Mouse (Mus musculus): ENCODE results near the gene Galnt4. TPM values are rescaled to one million over a fixed set of nuclear protein-coding genes. Genes with fewer than 3 reads are reported as not detected.

Galnt4 gene
- polyA plus RNA-seq, 1 experiment from 2014 or later, result 14.7 TPM

DNA sequence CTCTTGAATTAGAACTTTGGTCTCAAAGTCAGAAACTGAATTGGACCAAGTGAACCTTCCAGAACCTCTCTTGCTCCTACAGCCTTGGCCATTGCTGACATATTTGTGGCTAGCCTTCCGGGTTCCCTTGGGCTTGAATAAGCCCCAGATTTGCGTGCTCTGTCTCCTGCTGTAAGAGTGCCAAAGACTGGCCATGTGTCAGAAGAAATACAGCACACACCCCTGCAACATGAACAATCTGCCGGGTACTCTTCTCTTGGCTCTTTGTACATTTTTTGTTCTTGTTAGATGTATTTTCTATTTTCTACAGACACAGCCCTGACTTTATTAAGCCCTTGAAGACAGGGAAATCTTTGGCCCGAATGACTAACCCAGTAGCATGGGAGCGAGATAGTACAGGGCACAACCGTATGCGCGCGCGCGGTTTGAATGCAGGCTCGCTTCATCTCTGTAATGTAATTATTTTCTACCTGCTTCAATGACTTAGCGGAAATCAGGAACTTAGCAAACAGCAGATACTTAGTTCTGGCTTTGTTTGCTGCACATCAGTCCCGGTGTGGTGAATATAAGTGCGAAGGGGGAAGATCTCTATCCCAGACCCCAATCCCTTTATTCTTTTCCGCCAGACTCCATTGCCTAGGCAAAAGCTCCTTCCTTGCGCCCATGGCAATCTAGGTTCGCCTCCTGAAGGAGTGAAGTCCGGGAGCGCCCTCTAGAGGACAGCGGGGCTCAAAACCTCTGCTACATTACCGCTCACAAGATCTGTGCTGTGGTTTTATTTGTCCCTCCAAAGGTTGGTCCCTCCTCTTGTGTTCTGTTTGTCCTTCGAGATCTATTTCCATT, 23.3 kb upstream of the Galnt4 start:
- Histone ChIP-seq H3K4me1 (ENCODE audit: control insufficient read depth, insufficient read depth, low read length) (no peaks in the 10 kb centered on the region), H3K4me2 (ENCODE audit: low read depth, low read length) (peak overlapping the region; percentile 32), H3K9ac (ENCODE audit: low read depth, low read length) (no peak overlapping the region), H3K27ac (replicated peaks; ENCODE audit: low read depth, low read length) (no peak overlapping the region), H3K9me3 (ENCODE audit: control insufficient read depth, low read length) (no peaks in the 10 kb centered on the region), H3K4me3 (ENCODE audit: low read depth, low read length) (no peak overlapping the region), H3K27me3 (replicated peaks; ENCODE audit: control insufficient read depth, insufficient read depth, low read length) (no peaks in the 10 kb centered on the region; the same call in 1 of the 2 replicates), H3K36me3 (ENCODE audit: control insufficient read depth, insufficient read depth, low read length) (no peaks in the 10 kb centered on the region)
- ATAC-seq (ENCODE audit: low read depth) (peak; percentile 63; the same call in 1 of the 2 replicates), DNase-seq (ENCODE audit: low spot score) (peak; percentile 93)
- 47% methylated on average over 23 of the region's 23 CpGs for WGBS

DNA sequence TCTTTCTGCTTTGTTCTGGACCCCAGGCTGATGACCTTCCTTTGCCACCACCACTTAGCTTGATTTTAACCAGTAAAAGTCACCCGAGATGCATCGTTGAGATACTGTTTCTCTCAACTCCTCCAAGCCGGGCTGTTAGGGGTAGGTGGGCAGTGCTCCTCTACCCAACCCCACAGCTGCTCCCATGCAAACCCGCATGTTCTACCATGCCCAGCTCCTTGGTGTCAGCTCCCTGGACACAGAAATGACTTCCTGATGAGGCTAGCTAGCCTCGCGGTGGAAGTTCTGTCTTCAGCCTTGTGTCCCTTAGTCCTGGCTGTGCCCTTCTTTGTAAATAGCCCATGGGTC, 22.7 kb upstream of the Galnt4 start:
- no peak overlapping the region for H3K9ac ChIP-seq (ENCODE audit: low read depth, low read length)
- no peak overlapping the region for H3K27ac ChIP-seq (replicated peaks; ENCODE audit: low read depth, low read length)
- 58% methylated on average over 6 of the region's 6 CpGs for WGBS
- peak overlapping the region; percentile 15; the same call in 1 of the 2 replicates for H3K4me2 ChIP-seq (ENCODE audit: low read depth, low read length)
- H3K9me3 ChIP-seq (ENCODE audit: control insufficient read depth, low read length), result no peaks in the 10 kb centered on the region
- H3K27me3 ChIP-seq (replicated peaks; ENCODE audit: control insufficient read depth, insufficient read depth, low read length), result no peaks in the 10 kb centered on the region; the same call in 1 of the 2 replicates
- ATAC-seq (ENCODE audit: low read depth) (no peak), DNase-seq (ENCODE audit: low spot score) (no peak)
- no peaks in the 10 kb centered on the region for H3K36me3 ChIP-seq (ENCODE audit: control insufficient read depth, insufficient read depth, low read length)
- H3K4me1 ChIP-seq (ENCODE audit: control insufficient read depth, insufficient read depth, low read length), result no peaks in the 10 kb centered on the region
- no peak overlapping the region for H3K4me3 ChIP-seq (ENCODE audit: low read depth, low read length)

DNA sequence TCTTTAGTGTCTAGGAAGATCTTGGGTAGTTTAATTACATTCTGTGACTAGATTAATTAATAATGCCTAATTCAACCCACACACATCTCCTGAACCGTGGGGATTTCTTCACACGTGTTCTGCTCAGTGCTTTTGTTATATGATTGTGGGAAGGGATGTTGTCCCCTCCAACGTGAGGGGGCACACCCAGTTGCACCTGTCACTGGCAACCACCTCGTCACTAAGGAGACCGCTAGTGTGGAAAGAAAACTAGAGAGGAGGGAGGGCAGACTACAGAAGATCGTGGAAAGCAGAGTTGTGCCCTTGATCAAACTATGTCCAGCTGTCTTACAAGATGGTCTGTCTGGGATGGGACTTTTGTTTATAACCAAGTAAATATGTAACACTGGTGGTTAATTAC, 21.9 kb upstream of the Galnt4 start:
- H3K4me2 ChIP-seq (ENCODE audit: low read depth, low read length), result no peak overlapping the region
- no peak for ATAC-seq (ENCODE audit: low read depth)

DNA sequence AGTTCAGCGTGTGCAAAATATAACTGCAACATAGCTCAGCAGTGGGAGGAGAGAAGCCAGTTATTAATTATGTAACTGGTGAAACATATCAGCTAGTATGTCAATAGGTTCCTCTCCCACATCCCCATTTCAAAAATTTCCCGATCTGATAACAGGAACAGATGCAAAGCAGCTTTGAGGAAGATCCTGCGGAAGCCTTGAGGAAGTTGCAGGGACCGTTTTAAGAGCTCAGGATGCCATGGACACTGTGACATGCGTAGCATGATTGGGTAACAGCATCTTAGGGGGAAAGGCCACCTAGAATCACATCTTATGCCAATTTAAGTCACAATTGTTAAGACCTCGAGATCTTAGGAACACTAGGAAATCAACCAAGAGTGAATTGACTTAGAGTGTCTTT, 18.1 kb upstream of the Galnt4 start:
- H3K4me2 ChIP-seq (ENCODE audit: low read depth, low read length), result no peak overlapping the region
- no peak overlapping the region for H3K9ac ChIP-seq (ENCODE audit: low read depth, low read length)
- DNase-seq (ENCODE audit: low spot score) (no peak), ATAC-seq (ENCODE audit: low read depth) (no peak)
- no peaks in the 10 kb centered on the region for H3K9me3 ChIP-seq (ENCODE audit: control insufficient read depth, low read length)
- no peak overlapping the region for H3K4me3 ChIP-seq (ENCODE audit: low read depth, low read length)
- H3K27me3 ChIP-seq (replicated peaks; ENCODE audit: control insufficient read depth, insufficient read depth, low read length), result no peaks in the 10 kb centered on the region; the same call in 1 of the 2 replicates
- WGBS, result 77% methylated on average over 6 of the region's 6 CpGs
- no peak overlapping the region for H3K27ac ChIP-seq (replicated peaks; ENCODE audit: low read depth, low read length)
- no peaks in the 10 kb centered on the region for H3K36me3 ChIP-seq (ENCODE audit: control insufficient read depth, insufficient read depth, low read length)
- H3K4me1 ChIP-seq (ENCODE audit: control insufficient read depth, insufficient read depth, low read length), result no peaks in the 10 kb centered on the region

More for the DNA sequence above, 21.9 kb upstream of the Galnt4 start:
- no peaks in the 10 kb centered on the region for H3K9me3 ChIP-seq (ENCODE audit: control insufficient read depth, low read length)
- H3K4me1 ChIP-seq (ENCODE audit: control insufficient read depth, insufficient read depth, low read length), result no peaks in the 10 kb centered on the region
- H3K27me3 ChIP-seq (replicated peaks; ENCODE audit: control insufficient read depth, insufficient read depth, low read length), result no peaks in the 10 kb centered on the region; the same call in 1 of the 2 replicates
- no peak for DNase-seq (ENCODE audit: low spot score)
- H3K4me3 ChIP-seq (ENCODE audit: low read depth, low read length), result no peak overlapping the region
- no peak overlapping the region for H3K9ac ChIP-seq (ENCODE audit: low read depth, low read length)
- no peaks in the 10 kb centered on the region for H3K36me3 ChIP-seq (ENCODE audit: control insufficient read depth, insufficient read depth, low read length)
- no peak overlapping the region for H3K27ac ChIP-seq (replicated peaks; ENCODE audit: low read depth, low read length)
- WGBS, result 66% methylated on average over 6 of the region's 6 CpGs

DNA sequence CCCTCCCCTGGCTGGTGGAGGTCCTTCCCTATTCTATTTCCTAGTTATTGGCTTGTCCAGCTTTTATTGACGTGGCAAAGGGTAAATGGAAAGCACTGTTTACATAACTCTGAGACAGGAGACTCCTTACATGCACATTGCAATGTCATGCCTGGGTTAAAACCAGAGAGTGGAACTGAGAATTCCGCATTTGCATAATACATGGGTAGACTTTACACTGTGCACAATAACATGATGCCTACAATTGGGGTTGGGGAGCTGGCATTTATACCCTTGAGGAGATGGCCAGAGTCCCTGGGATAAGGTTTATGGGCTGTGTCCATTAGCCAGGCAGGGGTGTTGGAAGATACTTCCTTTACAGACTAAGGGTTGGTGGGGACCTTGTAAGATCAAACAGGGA, 14.6 kb upstream of the Galnt4 start:
- Histone ChIP-seq H3K9me3 (ENCODE audit: control insufficient read depth, low read length) (no peaks in the 10 kb centered on the region), H3K9ac (ENCODE audit: low read depth, low read length) (no peak overlapping the region), H3K27me3 (replicated peaks; ENCODE audit: control insufficient read depth, insufficient read depth, low read length) (no peaks in the 10 kb centered on the region), H3K4me3 (ENCODE audit: low read depth, low read length) (no peak overlapping the region), H3K4me1 (ENCODE audit: control insufficient read depth, insufficient read depth, low read length) (no peaks in the 10 kb centered on the region), H3K4me2 (ENCODE audit: low read depth, low read length) (no peak overlapping the region), H3K27ac (replicated peaks; ENCODE audit: low read depth, low read length) (no peak overlapping the region), H3K36me3 (ENCODE audit: control insufficient read depth, insufficient read depth, low read length) (no peaks in the 10 kb centered on the region)
- ATAC-seq (ENCODE audit: low read depth) (no peak), DNase-seq (ENCODE audit: low spot score) (no peak)
- WGBS, result 72% methylated on average over 2 of the region's 2 CpGs

DNA sequence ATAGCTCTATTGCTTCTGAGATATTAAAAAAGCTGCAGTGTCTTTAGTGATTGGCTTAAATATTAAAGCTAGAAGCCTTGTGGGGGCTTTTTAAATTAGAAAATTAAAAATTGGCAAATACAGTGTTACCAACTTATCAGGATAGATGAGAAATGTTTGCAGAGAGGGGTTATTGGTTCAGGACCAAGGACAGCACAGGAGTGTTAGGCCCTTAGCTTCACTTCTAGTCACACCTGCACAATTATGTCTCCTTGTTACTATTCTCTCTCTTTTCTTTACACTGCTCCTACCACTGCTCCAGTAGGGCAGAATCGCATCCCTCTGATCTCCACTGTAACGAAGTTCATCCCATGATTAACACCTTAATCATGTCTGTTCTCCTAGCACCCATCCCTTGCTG, 12.8 kb upstream of the Galnt4 start:
- no peaks in the 10 kb centered on the region for H3K27me3 ChIP-seq (replicated peaks; ENCODE audit: control insufficient read depth, insufficient read depth, low read length)
- ATAC-seq (ENCODE audit: low read depth), result no peak
- no peak overlapping the region for H3K4me3 ChIP-seq (ENCODE audit: low read depth, low read length)
- H3K9ac ChIP-seq (ENCODE audit: low read depth, low read length), result no peak overlapping the region
- no peak overlapping the region for H3K27ac ChIP-seq (replicated peaks; ENCODE audit: low read depth, low read length)
- no peaks in the 10 kb centered on the region for H3K4me1 ChIP-seq (ENCODE audit: control insufficient read depth, insufficient read depth, low read length)
- H3K4me2 ChIP-seq (ENCODE audit: low read depth, low read length), result no peak overlapping the region
- 69% methylated on average over 2 of the region's 2 CpGs for WGBS
- DNase-seq (ENCODE audit: low spot score), result peak; percentile 33
- H3K9me3 ChIP-seq (ENCODE audit: control insufficient read depth, low read length), result no peaks in the 10 kb centered on the region
- no peaks in the 10 kb centered on the region for H3K36me3 ChIP-seq (ENCODE audit: control insufficient read depth, insufficient read depth, low read length)

DNA sequence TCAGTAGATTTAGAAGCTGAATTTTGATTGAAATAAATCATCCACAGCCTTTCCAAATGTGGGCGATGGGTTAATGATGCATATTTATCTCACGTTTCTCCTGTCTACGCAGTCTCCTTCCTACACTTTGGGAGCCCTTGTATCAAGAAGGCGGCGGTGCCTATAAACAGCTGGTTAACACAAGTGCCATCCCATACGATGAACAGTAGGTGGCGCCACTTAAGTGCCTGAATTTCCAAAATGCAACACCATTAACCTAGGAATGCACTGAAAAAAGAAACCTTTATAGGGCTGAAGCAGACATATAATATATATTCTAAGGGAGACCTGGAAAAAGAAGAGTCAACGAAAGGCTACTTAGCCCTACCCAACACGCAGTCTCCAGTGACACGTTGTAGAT, 10.6 kb upstream of the Galnt4 start:
- H3K4me2 ChIP-seq (ENCODE audit: low read depth, low read length), result no peak overlapping the region
- no peaks in the 10 kb centered on the region for H3K9me3 ChIP-seq (ENCODE audit: control insufficient read depth, low read length)
- ATAC-seq (ENCODE audit: low read depth) (no peak), DNase-seq (ENCODE audit: low spot score) (no peak)
- H3K36me3 ChIP-seq (ENCODE audit: control insufficient read depth, insufficient read depth, low read length), result no peaks in the 10 kb centered on the region
- 74% methylated on average over 10 of the region's 10 CpGs for WGBS
- H3K27ac ChIP-seq (replicated peaks; ENCODE audit: low read depth, low read length), result no peak overlapping the region
- H3K4me3 ChIP-seq (ENCODE audit: low read depth, low read length), result no peak overlapping the region
- H3K9ac ChIP-seq (ENCODE audit: low read depth, low read length), result no peak overlapping the region
- H3K4me1 ChIP-seq (ENCODE audit: control insufficient read depth, insufficient read depth, low read length), result no peaks in the 10 kb centered on the region
- no peaks in the 10 kb centered on the region for H3K27me3 ChIP-seq (replicated peaks; ENCODE audit: control insufficient read depth, insufficient read depth, low read length)

DNA sequence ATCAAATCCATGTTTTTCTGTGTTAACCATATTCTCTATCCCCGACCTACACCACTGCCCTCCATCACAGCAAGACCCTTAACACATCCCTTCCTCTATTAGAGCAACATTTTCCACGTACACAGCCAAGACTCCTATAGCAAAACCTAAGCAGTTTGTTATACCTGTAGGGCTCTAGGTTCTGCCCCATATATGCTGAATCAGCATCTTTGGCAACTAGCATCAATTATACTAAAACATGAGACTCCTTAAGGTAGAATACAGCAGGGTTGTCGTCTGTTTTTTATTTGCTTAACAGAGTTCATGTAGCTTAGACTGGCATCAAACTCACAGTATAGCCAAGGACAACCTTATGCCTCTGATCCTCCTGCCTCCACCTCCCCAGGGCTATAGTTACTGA, 2.4 kb upstream of the Galnt4 start:
- H3K4me2 ChIP-seq (ENCODE audit: low read depth, low read length), result peak overlapping the region; percentile 96; the same call in 1 of the 2 replicates

DNA sequence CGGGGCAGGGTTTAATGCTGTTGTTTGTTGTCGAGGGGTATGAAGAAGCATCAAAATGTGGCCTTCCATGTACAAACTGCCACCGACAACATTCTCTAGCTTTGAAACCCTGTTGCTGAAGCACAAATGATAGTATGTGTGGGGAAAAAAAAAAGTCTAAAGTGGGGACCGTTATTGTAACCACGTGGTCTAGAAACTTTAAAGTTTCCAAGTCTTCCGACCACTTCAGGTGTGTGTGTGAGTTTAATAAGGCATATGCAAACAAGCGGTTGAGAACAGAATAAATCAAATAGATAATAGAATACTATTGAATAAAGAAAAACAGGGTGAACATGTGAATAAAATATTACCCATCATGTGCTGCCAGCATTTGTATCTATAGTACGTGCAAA, 1.7 kb upstream of the Galnt4 start:
- Histone ChIP-seq H3K4me3 (ENCODE audit: low read depth, low read length) (peak overlapping the region; percentile 70), H3K27ac (replicated peaks; ENCODE audit: low read depth, low read length) (peak overlapping the region; percentile 84; the same call in 1 of the 2 replicates)
- ATAC-seq (ENCODE audit: low read depth), result no peak

More for the DNA sequence above, 2.4 kb upstream of the Galnt4 start:
- Histone ChIP-seq H3K9ac (ENCODE audit: low read depth, low read length) (no peak overlapping the region), H3K9me3 (ENCODE audit: control insufficient read depth, low read length) (peaks cover 9% of the 10 kb centered on the region; the same call in 1 of the 2 replicates), H3K36me3 (ENCODE audit: control insufficient read depth, insufficient read depth, low read length) (peaks cover 11% of the 10 kb centered on the region; the same call in 1 of the 2 replicates), H3K4me3 (ENCODE audit: low read depth, low read length) (no peak overlapping the region), H3K27ac (replicated peaks; ENCODE audit: low read depth, low read length) (no peak overlapping the region), H3K27me3 (replicated peaks; ENCODE audit: control insufficient read depth, insufficient read depth, low read length) (no peaks in the 10 kb centered on the region), H3K4me1 (ENCODE audit: control insufficient read depth, insufficient read depth, low read length) (no peaks in the 10 kb centered on the region)
- DNase-seq (ENCODE audit: low spot score) (no peak), ATAC-seq (ENCODE audit: low read depth) (no peak)
- WGBS, result 73% methylated on average over 3 of the region's 3 CpGs

More for the DNA sequence above, 1.7 kb upstream of the Galnt4 start:
- Histone ChIP-seq H3K36me3 (ENCODE audit: control insufficient read depth, insufficient read depth, low read length) (peaks cover 15% of the 10 kb centered on the region; the same call in 1 of the 2 replicates), H3K4me2 (ENCODE audit: low read depth, low read length) (peak overlapping the region; percentile 96), H3K27me3 (replicated peaks; ENCODE audit: control insufficient read depth, insufficient read depth, low read length) (no peaks in the 10 kb centered on the region), H3K9me3 (ENCODE audit: control insufficient read depth, low read length) (peaks cover 9% of the 10 kb centered on the region; the same call in 1 of the 2 replicates), H3K9ac (ENCODE audit: low read depth, low read length) (peak overlapping the region; percentile 77), H3K4me1 (ENCODE audit: control insufficient read depth, insufficient read depth, low read length) (no peaks in the 10 kb centered on the region)
- WGBS, result 32% methylated on average over 8 of the region's 8 CpGs
- no peak for DNase-seq (ENCODE audit: low spot score)
